Mouse (Mus musculus): ENCODE results near the gene Prpf6. TPM values are rescaled to one million over a fixed set of nuclear protein-coding genes. Genes with fewer than 3 reads are reported as not detected.

Gene Prpf6
- polyA plus RNA-seq, 1 experiment from 2014 or later = 59.9 TPM

Small RNAs within 50 kb of the gene (microRNA-seq; reads per million reads assigned to microRNA genes)
- not detected for gene Mir7006

Other genes starting within 250 kb of the Prpf6 start
- gene Zgpat, start 226.9 kb upstream of the Prpf6 start, polyA plus RNA-seq (2014; fragmentation: Nextera tagmentation; extraction: Ambion mirVana) = 65.0 and 67.7 TPM in 2 replicates
- 65.8 and 76.2 TPM in 2 replicates for gene Arfrp1, start 226.5 kb upstream of the Prpf6 start, polyA plus RNA-seq (2014; fragmentation: Nextera tagmentation; extraction: Ambion mirVana)
- gene Lime1, start 211.8 kb upstream of the Prpf6 start, polyA plus RNA-seq (2014; fragmentation: Nextera tagmentation; extraction: Ambion mirVana) = 43.7 and 50.1 TPM in 2 replicates
- gene Zbtb46, start 132.4 kb upstream of the Prpf6 start, polyA plus RNA-seq (2014; fragmentation: Nextera tagmentation; extraction: Ambion mirVana) = 18.8 and 22.2 TPM in 2 replicates
- 0.12 TPM in 1 of 2 replicates, not detected in the other for gene Abhd16b, start 98.7 kb upstream of the Prpf6 start, polyA plus RNA-seq (2014; fragmentation: Nextera tagmentation; extraction: Ambion mirVana)
- 102 and 112 TPM in 2 replicates for gene Tpd52l2, start 94.7 kb upstream of the Prpf6 start, polyA plus RNA-seq (2014; fragmentation: Nextera tagmentation; extraction: Ambion mirVana)
- gene Dnajc5, start 71.4 kb upstream of the Prpf6 start, polyA plus RNA-seq (2014; fragmentation: Nextera tagmentation; extraction: Ambion mirVana) = 189 and 233 TPM in 2 replicates
- 61.0 and 65.6 TPM in 2 replicates for gene Uckl1, start 7.0 kb upstream of the Prpf6 start, polyA plus RNA-seq (2014; fragmentation: Nextera tagmentation; extraction: Ambion mirVana)
- 72.6 and 75.3 TPM in 2 replicates for gene Zfp512b, start 935 bp downstream of the Prpf6 start, polyA plus RNA-seq (2014; fragmentation: Nextera tagmentation; extraction: Ambion mirVana)
- 215 and 245 TPM in 2 replicates for gene Samd10, start 7.3 kb downstream of the Prpf6 start, polyA plus RNA-seq (2014; fragmentation: Nextera tagmentation; extraction: Ambion mirVana)
- gene Gm29797, start 65.2 kb downstream of the Prpf6 start, polyA plus RNA-seq (2014; fragmentation: Nextera tagmentation; extraction: Ambion mirVana) = not detected in 2 replicates
- 10.6 and 16.3 TPM in 2 replicates for gene Sox18, start 79.8 kb downstream of the Prpf6 start, polyA plus RNA-seq (2014; fragmentation: Nextera tagmentation; extraction: Ambion mirVana)
- gene Tcea2, start 88.4 kb downstream of the Prpf6 start, polyA plus RNA-seq (2014; fragmentation: Nextera tagmentation; extraction: Ambion mirVana) = 37.4 and 44.9 TPM in 2 replicates
- 57.0 and 72.9 TPM in 2 replicates for gene Rgs19, start 102.1 kb downstream of the Prpf6 start, polyA plus RNA-seq (2014; fragmentation: Nextera tagmentation; extraction: Ambion mirVana)
- gene Lkaaear1, start 106.6 kb downstream of the Prpf6 start, polyA plus RNA-seq (2014; fragmentation: Nextera tagmentation; extraction: Ambion mirVana) = not detected in 2 replicates
- 105 and 110 TPM in 2 replicates for gene Oprl1, start 123.1 kb downstream of the Prpf6 start, polyA plus RNA-seq (2014; fragmentation: Nextera tagmentation; extraction: Ambion mirVana)
- gene Myt1, start 171.5 kb downstream of the Prpf6 start, polyA plus RNA-seq (2014; fragmentation: Nextera tagmentation; extraction: Ambion mirVana) = 21.2 and 31.3 TPM in 2 replicates
- 24.7 and 36.2 TPM in 2 replicates for gene Pcmtd2, start 246.0 kb downstream of the Prpf6 start, polyA plus RNA-seq (2014; fragmentation: Nextera tagmentation; extraction: Ambion mirVana)